Mouse (Mus musculus) embryonic fibroblast, embryonic 13.5 days (primary cell): Measurements from ENCODE around the gene Tmem37.

Experiments
- CTCF ChIP-seq: IDR thresholded peaks from 2 replicates; pipeline ENCODE4 v1.5.1; 2011; ENCODE audit warnings: mild to moderate bottlenecking, control low read depth, low read length, moderate library complexity, borderline replicate concordance; ENCODE audit not compliant: insufficient read depth
- POLR2A ChIP-seq: IDR thresholded peaks from 2 replicates; pipeline ENCODE4 v1.6.1; 2011; ENCODE audit warnings: low read depth, mild to moderate bottlenecking, control low read depth, low read length, moderate library complexity

GRCm38 (mm10) chr1:120120969-120121811, 47.3 kb upstream of the Tmem37 start, which contains the start of the genes Dbi and 3110009E18Rik:
- TF ChIP-seq CTCF (no peak), POLR2A (peak; percentile 91)
